Mouse (Mus musculus) liver, adult 2 months (tissue): Measurements from ENCODE around the gene Clec14a.

Source experiments
- CTCF ChIP-seq: fragments of 200-500 bp; IDR thresholded peaks from 2 replicates; pipeline ENCODE4 v1.5.1; 2011; ENCODE audit warnings: low read depth, low read length, control low read depth
- POLR2A ChIP-seq: fragments of 200-500 bp; IDR thresholded peaks from 2 replicates; pipeline ENCODE4 v1.6.1; 2011; ENCODE audit warnings: low read length, control low read depth; ENCODE audit not compliant: insufficient read depth; ENCODE audit errors: extremely low read depth

- no peak for TF ChIP-seq POLR2A
- TF ChIP-seq CTCF = no peak
These were observed 36.6 kb downstream of the Clec14a start for GRCm38 (mm10) chr12:58232489-58232888.
